Mouse (Mus musculus): ENCODE data around the gene Copz1. TPM values are rescaled to one million over a fixed set of nuclear protein-coding genes. Genes with fewer than 3 reads are reported as not detected.

Gene Copz1
- polyA plus RNA-seq, 1 experiment: 46.8 TPM

DNA sequence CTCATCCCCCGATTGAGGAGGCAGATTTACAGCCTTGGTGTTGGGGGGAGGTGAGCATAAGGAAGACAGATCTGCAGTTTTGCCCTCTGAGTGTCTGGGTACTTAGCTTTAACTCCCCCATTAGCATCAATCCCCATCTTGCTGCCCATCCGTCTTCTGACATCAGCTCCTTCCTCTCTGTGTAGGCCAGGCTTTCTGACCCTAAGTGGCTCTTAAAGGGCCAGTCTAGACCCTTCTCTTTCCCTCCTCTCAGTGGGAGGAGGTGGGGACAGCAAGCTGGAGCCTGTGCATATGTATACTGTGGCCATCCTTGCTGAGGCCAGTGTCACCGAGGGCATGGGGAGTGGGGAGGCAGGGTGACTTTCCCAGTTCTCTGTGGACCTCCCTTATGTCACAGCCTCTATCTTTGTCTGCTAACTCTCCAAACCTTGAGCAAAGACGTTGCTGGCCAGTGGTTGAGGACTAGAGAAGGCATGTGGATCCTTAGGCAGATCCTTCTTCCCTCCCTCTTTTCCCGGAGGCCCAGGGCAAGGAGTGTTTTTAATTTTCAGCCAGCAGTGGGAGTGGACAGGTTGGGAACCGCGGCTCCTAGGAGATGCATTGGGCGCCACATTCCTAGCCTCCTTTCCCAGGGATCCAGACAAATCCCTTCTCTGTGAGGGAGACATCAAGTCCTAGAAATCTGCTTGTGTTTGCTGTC, 31.6 kb downstream of the Copz1 start:
- Histone ChIP-seq H3K27me3 (ENCODE audit: control insufficient read depth, insufficient read depth, low read length) (no peaks in the 10 kb centered on the region), H3K4me3 (ENCODE audit: extremely low read depth, insufficient read depth, insufficient read length) (peak overlapping the region; percentile 64; the same call in 1 of the 2 replicates), H3K4me1 (ENCODE audit: control insufficient read depth, insufficient read depth, insufficient read length) (peaks cover 5% of the 10 kb centered on the region; the same call in 1 of the 2 replicates), H3K27ac (ENCODE audit: insufficient read depth, low read length) (no peak overlapping the region), H3K36me3 (ENCODE audit: control insufficient read depth, insufficient read depth, low read length) (no peaks in the 10 kb centered on the region)
- 28% methylated on average over 8 of the region's 8 CpGs for WGBS
- TF ChIP-seq POLR2A (IDR thresholded peaks at IDR 0.05; ENCODE audit: low read depth, low read length) (no peak), CTCF (IDR thresholded peaks at IDR 0.05; ENCODE audit: extremely low read depth, insufficient read depth, insufficient read length, insufficient replicate concordance) (no peak)
- DNase-seq (ENCODE audit: low read depth in 1 of 2, low spot score in 2 of 2): no peak

DNA sequence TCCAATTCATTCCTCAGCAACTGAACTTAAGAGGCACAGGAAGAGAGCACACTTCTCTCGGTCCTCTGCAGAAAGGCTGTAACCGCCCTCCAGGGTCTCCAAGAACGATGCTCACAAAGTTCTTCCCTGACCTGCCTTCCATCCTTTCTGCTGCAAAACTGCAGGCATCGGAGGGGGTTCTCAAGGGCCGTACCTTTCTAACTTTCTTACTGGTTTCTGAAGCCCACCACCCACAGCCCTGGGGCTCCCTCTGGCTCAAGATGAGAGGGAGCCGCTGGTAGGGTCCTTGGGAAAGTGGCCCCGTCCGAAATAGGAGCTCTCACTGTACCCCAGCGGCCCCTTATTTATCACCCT, 32.1 kb downstream of the Copz1 start:
- Histone ChIP-seq H3K4me3 (ENCODE audit: extremely low read depth, insufficient read depth, insufficient read length) (peak overlapping the region; percentile 64), H3K36me3 (ENCODE audit: control insufficient read depth, insufficient read depth, low read length) (no peaks in the 10 kb centered on the region), H3K27ac (ENCODE audit: insufficient read depth, low read length) (no peak overlapping the region), H3K27me3 (ENCODE audit: control insufficient read depth, insufficient read depth, low read length) (no peaks in the 10 kb centered on the region), H3K4me1 (ENCODE audit: control insufficient read depth, insufficient read depth, insufficient read length) (peaks cover 5% of the 10 kb centered on the region; the same call in 1 of the 2 replicates)
- DNase-seq (ENCODE audit: low read depth in 1 of 2, low spot score in 2 of 2): no peak
- TF ChIP-seq CTCF (IDR thresholded peaks at IDR 0.05; ENCODE audit: extremely low read depth, insufficient read depth, insufficient read length, insufficient replicate concordance): no peak
- TF ChIP-seq POLR2A (IDR thresholded peaks at IDR 0.05; ENCODE audit: low read depth, low read length): no peak
- 4% methylated on average over 9 of the region's 9 CpGs for WGBS

DNA sequence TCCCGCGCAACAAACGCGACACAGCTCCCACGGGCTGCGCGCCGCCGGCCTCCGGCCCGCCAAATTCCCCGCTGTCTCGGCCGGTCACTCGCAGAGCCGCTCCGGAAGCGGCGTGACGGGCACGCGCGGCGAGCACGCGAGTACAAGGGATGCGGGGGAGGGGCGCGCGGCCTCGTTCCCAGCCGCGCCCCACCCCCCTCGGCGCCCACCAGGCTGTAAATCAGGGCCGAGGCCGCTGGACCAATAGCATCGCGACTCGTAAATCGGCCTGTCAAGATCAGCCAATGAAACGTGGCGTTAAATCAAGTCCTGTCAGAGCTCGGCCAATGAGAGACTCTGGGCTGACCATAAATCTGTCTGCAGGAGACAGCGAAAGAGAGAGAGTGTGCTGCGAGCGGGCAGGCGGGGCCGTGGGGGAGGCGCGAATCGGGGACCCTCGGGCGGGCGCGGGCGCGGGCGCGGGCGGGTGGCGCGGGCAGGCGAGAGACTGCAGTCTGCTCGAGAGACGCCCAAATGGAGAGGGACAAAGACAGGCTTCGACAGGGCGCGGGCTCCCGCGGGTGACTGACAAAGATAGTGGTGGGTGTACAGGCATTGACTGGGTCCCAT, 32.7 kb downstream of the Copz1 start:
- H3K27me3 ChIP-seq (ENCODE audit: control insufficient read depth, insufficient read depth, low read length): no peaks in the 10 kb centered on the region
- H3K27ac ChIP-seq (ENCODE audit: insufficient read depth, low read length): peak overlapping the region; percentile 53
- peak overlapping the region; percentile 64 for H3K4me3 ChIP-seq (ENCODE audit: extremely low read depth, insufficient read depth, insufficient read length)
- peaks cover 5% of the 10 kb centered on the region; the same call in 1 of the 2 replicates for H3K4me1 ChIP-seq (ENCODE audit: control insufficient read depth, insufficient read depth, insufficient read length)
- peak; percentile 82 to 84 for DNase-seq (ENCODE audit: low read depth in 1 of 2, low spot score in 2 of 2)
- under 1% methylated on average over 65 of the region's 71 CpGs for WGBS
- no peaks in the 10 kb centered on the region for H3K36me3 ChIP-seq (ENCODE audit: control insufficient read depth, insufficient read depth, low read length)
- TF ChIP-seq CTCF (IDR thresholded peaks at IDR 0.05; ENCODE audit: extremely low read depth, insufficient read depth, insufficient read length, insufficient replicate concordance): no peak
- peak; percentile 17; the same call in 1 of the 2 replicates for TF ChIP-seq POLR2A (IDR thresholded peaks at IDR 0.05; ENCODE audit: low read depth, low read length)

DNA sequence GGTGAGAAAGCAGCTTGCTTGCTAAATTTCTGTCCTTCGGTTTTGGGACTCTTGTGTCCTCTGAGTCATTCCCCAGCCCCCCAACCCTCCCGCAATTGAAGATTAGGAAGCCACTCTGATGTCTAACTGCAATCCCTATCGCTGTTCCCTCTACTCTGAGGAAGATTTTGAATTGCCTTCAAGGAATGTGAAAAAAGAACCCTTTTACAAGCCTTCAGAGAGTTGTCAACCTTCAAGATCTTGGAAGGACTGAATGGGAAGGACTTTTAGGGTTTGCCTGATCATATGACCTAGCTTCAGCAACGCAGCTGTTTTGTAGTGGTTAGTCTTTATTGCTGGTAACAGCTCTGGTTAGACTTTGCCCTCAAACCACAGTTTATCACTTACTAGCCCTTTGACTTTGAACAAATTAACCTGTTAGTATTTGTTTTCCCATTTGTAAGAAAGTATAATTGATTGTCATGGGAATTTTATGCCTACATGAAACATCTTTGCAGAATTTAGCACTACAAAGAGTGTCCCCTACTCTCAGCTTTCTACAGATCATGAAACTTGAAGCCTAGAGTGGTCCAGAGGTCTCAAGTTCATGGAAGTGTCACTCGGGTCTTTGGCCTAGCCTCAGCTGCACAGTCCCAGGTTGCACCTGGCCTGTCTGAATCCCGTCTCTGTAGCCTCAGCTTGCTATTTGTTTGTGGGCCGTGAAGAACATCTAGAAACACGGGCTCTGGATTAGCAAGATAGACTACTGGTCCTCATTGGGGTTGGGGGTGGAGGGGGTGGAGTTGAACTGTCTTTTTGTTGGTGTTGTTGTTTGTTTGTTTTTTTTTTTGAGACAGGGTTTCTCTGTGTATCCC, 33.5 kb downstream of the Copz1 start:
- WGBS: 39% methylated on average over 8 of the region's 8 CpGs
- Histone ChIP-seq H3K4me1 (ENCODE audit: control insufficient read depth, insufficient read depth, insufficient read length) (peaks cover 5% of the 10 kb centered on the region; the same call in 1 of the 2 replicates), H3K36me3 (ENCODE audit: control insufficient read depth, insufficient read depth, low read length) (no peaks in the 10 kb centered on the region), H3K27ac (ENCODE audit: insufficient read depth, low read length) (peak overlapping the region; percentile 53; the same call in 1 of the 2 replicates), H3K27me3 (ENCODE audit: control insufficient read depth, insufficient read depth, low read length) (no peaks in the 10 kb centered on the region), H3K4me3 (ENCODE audit: extremely low read depth, insufficient read depth, insufficient read length) (peak overlapping the region; percentile 62)
- DNase-seq (ENCODE audit: low read depth in 1 of 2, low spot score in 2 of 2): no peak
- TF ChIP-seq CTCF (IDR thresholded peaks at IDR 0.05; ENCODE audit: extremely low read depth, insufficient read depth, insufficient read length, insufficient replicate concordance) (no peak), POLR2A (IDR thresholded peaks at IDR 0.05; ENCODE audit: low read depth, low read length) (no peak)

DNA sequence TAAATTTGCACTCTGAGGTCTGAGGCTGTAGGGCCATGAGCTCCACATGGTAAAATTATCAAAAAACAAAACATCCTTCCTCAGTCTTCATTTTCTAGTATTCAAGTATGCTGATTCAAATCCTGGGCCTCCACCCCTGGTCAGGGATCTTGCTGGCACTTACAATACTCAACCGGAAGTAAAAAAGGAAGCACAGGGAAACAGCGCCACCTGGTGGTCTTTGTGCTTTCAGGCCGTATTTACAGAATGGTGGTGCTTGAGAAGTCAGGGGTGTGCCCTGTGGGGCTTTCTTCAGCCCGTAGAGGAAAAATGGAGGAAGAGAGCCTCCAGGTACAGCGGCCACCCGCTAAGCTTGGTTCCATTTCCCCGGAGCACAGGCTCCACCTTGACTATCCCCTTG, 34.6 kb downstream of the Copz1 start:
- peak; percentile 83 to 88 for DNase-seq (ENCODE audit: low read depth in 1 of 2, low spot score in 2 of 2)
- Histone ChIP-seq H3K4me3 (ENCODE audit: extremely low read depth, insufficient read depth, insufficient read length) (no peak overlapping the region), H3K36me3 (ENCODE audit: control insufficient read depth, insufficient read depth, low read length) (no peaks in the 10 kb centered on the region), H3K27me3 (ENCODE audit: control insufficient read depth, insufficient read depth, low read length) (no peaks in the 10 kb centered on the region), H3K4me1 (ENCODE audit: control insufficient read depth, insufficient read depth, insufficient read length) (peaks cover 5% of the 10 kb centered on the region; the same call in 1 of the 2 replicates), H3K27ac (ENCODE audit: insufficient read depth, low read length) (no peak overlapping the region)
- TF ChIP-seq POLR2A (IDR thresholded peaks at IDR 0.05; ENCODE audit: low read depth, low read length): no peak
- TF ChIP-seq CTCF (IDR thresholded peaks at IDR 0.05; ENCODE audit: extremely low read depth, insufficient read depth, insufficient read length, insufficient replicate concordance): peak; percentile 84; the same call in 1 of the 2 replicates
- 2% methylated on average over 7 of the region's 7 CpGs for WGBS

DNA sequence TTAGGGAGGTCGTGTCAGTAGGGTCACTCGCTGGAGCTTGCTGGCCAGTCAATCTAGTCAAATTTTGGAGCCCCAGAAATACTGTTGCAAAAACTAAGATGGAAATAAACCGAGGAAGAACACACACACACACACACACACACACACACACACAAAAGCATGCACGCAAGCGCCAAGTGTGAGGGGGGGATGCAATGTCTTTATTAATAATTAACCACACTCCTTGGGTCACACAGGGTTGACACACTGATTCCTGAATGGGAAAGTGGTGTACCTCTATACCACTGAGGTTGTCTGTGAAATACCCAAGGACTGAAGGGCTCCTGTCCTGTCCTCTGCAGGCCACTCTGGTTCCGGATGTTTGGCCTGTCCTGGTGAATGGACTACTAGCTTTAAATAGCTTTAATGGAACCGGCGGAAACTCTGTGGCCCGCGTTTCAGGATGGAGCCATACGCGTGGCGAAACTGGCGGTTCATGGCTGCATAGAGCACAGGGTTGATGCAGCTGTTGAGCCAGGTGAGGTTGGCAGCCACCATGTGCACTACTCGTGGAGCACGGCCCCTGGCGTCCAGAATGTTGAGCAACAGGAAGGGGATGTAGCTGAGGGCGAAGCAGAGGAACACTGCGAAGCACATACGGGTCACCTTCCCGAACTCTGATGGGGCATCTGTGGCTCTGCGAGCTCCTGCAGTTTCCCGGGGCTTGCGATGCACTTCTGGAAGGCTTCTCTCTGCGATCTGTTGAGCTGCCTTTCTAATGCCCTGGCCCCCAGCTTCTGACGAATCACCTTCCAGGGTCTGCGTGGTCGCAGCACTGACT, 35.8 kb downstream of the Copz1 start:
- 42% methylated on average over 28 of the region's 28 CpGs for WGBS
- no peak for DNase-seq (ENCODE audit: low read depth in 1 of 2, low spot score in 2 of 2)
- peaks cover 5% of the 10 kb centered on the region; the same call in 1 of the 2 replicates for H3K4me1 ChIP-seq (ENCODE audit: control insufficient read depth, insufficient read depth, insufficient read length)
- H3K36me3 ChIP-seq (ENCODE audit: control insufficient read depth, insufficient read depth, low read length): no peaks in the 10 kb centered on the region
- no peak overlapping the region for H3K27ac ChIP-seq (ENCODE audit: insufficient read depth, low read length)
- H3K27me3 ChIP-seq (ENCODE audit: control insufficient read depth, insufficient read depth, low read length): no peaks in the 10 kb centered on the region
- no peak overlapping the region for H3K4me3 ChIP-seq (ENCODE audit: extremely low read depth, insufficient read depth, insufficient read length)
- TF ChIP-seq CTCF (IDR thresholded peaks at IDR 0.05; ENCODE audit: extremely low read depth, insufficient read depth, insufficient read length, insufficient replicate concordance): no peak
- TF ChIP-seq POLR2A (IDR thresholded peaks at IDR 0.05; ENCODE audit: low read depth, low read length): no peak
